Mouse (Mus musculus) monocyte, adult 2 months (primary cell): Measurements from ENCODE around the gene Coro2b.

Experiments used
- DNase-seq, 2 experiments: peaks; one replicate each; pipeline ENCODE4 v3.0.0; 2022; ENCODE audit warnings: low spot score in 2 of 2, low read depth in 1 of 2

Coro2b gene

GRCm38 (mm10) chr9:62480149-62480548 is 56.7 kb downstream of the Coro2b start:
- no peak for DNase-seq

- DNase-seq = no peak
Measured at GRCm38 (mm10) chr9:62476782-62477487, 59.9 kb downstream of the Coro2b start.

- DNase-seq = no peak
Measured at GRCm38 (mm10) chr9:62474206-62474605, 62.6 kb downstream of the Coro2b start.

- DNase-seq = no peak
Measured at GRCm38 (mm10) chr9:62471541-62472189, 65.2 kb downstream of the Coro2b start.

- DNase-seq = no peak
Measured at GRCm38 (mm10) chr9:62471041-62471440, 65.8 kb downstream of the Coro2b start.

GRCm38 (mm10) chr9:62470398-62470797 is 66.4 kb downstream of the Coro2b start:
- DNase-seq = peak in 1 of 2 experiments; percentile 15

- DNase-seq = no peak
Measured at GRCm38 (mm10) chr9:62469696-62470095, 67.1 kb downstream of the Coro2b start.

GRCm38 (mm10) chr9:62469143-62469542 is 67.7 kb downstream of the Coro2b start:
- DNase-seq = no peak

GRCm38 (mm10) chr9:62467413-62467784 is 69.4 kb downstream of the Coro2b start:
- no peak for DNase-seq

- no peak for DNase-seq
Measured at GRCm38 (mm10) chr9:62466742-62467412, 70.0 kb downstream of the Coro2b start.

- no peak for DNase-seq
Measured at GRCm38 (mm10) chr9:62466053-62466452, 70.8 kb downstream of the Coro2b start.

GRCm38 (mm10) chr9:62464727-62465126 is 72.1 kb downstream of the Coro2b start:
- DNase-seq = no peak

- no peak for DNase-seq
Measured at GRCm38 (mm10) chr9:62461766-62462165, 75.1 kb downstream of the Coro2b start.

- DNase-seq = no peak
Measured at GRCm38 (mm10) chr9:62461095-62461494, 75.7 kb downstream of the Coro2b start.

GRCm38 (mm10) chr9:62460086-62460485 is 76.8 kb downstream of the Coro2b start:
- no peak for DNase-seq

GRCm38 (mm10) chr9:62458457-62458856 is 78.4 kb downstream of the Coro2b start:
- no peak for DNase-seq

- DNase-seq = no peak
Measured at GRCm38 (mm10) chr9:62456015-62456414, 80.8 kb downstream of the Coro2b start.

- DNase-seq = no peak
Measured at GRCm38 (mm10) chr9:62455210-62455969, 81.5 kb downstream of the Coro2b start.

GRCm38 (mm10) chr9:62452373-62452993 is 84.4 kb downstream of the Coro2b start:
- no peak for DNase-seq

- DNase-seq = no peak
Measured at GRCm38 (mm10) chr9:62451585-62452372, 85.1 kb downstream of the Coro2b start.
